In genomic region chr7:67352989-67353388, GRCm38 (mm10) we compare ENCODE assay signal across 13 mouse cellular contexts. TPM values are rescaled to one million over a fixed set of nuclear protein-coding genes. Genes with fewer than 3 reads are reported as not detected.
A peak's percentile ranks its signal among the peaks of the same experiment; 100 is the strongest.
DNase-seq lines count a peak whose midpoint lies in the region.
"Had no signal": no experiment of that assay in that cellular context is flagged by ENCODE, and none has a peak within 500 bp of the region (broad histone marks: within the 10 kb centered on the region; RNA-seq: fewer than 3 reads in every experiment).

No protein-coding gene starts in this region.

- peak; percentile 68 for DNase-seq in heart, adult 11 months
- no peak for DNase-seq in heart, adult 8-10 months (ENCODE audit: low spot score)
- peak; percentile 36 for DNase-seq in CD4-positive, CD25-positive, alpha-beta regulatory T cell, adult 2 months (ENCODE audit: low read depth, low spot score)
- DNase-seq in ZHBTc4 (ENCODE audit: low read depth, low spot score): peak; percentile 9
- DNase-seq in urinary bladder, postnatal 4 days (ENCODE audit: low spot score in 2 of 2): no peak
- no peak for DNase-seq in left cerebral cortex, adult 8-10 months (ENCODE audit: low spot score in 2 of 2)
- no peak for DNase-seq in yolk sac, embryonic 10.5 days (ENCODE audit: low spot score)
- DNase-seq: adrenal gland, adult 8-10 months; cerebellum, adult 2 months; cerebellum, postnatal 10 days; forebrain, postnatal 0 days; gastrocnemius, postnatal 14 days; heart, postnatal 36 days had no signal

RNA-seq across cellular contexts. Expression of gene Mef2a, which starts 19.7 kb away (rescaled TPM):
- total RNA-seq in heart, adult 8-10 months (2022): 100 to 1,000 TPM; 134 to 141 (median 140) TPM
- 100 to 1,000 TPM; 122 to 131 (median 125) TPM for total RNA-seq in left cerebral cortex, adult 8-10 months (2022)

Comparison
In these comparisons a context has a peak if more than half of its experiments do, and no peak if none do; other contexts are left out.
1. DNase-seq: peak in heart, adult 11 months (single experiment), CD4-positive, CD25-positive, alpha-beta regulatory T cell, adult 2 months (single experiment) and ZHBTc4 (single experiment); none in heart, adult 8-10 months (single experiment), urinary bladder, postnatal 4 days (0 of 2), left cerebral cortex, adult 8-10 months (0 of 2) and yolk sac, embryonic 10.5 days (single experiment).